Mouse (Mus musculus) forebrain, embryonic 14.5 days (tissue): ENCODE measurements around the gene 4930512M02Rik. TPM values are rescaled to one million over a fixed set of nuclear protein-coding genes. Genes with fewer than 3 reads are reported as not detected.

Source experiments
- ATAC-seq: fragments of 200-750 bp; cut with Nextera tagmentation; 2 replicates; pipeline ENCODE4 v1.8.0; 2017; ENCODE audit warnings: mild to moderate bottlenecking, moderate library complexity
- DNase-seq: peaks from one replicate; pipeline ENCODE4 v3.0.0-alpha.2; 2015; ENCODE audit warnings: low spot score
- H3K27ac ChIP-seq: fragments of 300-500 bp; sonication (generic); 2 replicates; pipeline ENCODE4 v1.5.1; 2014; ENCODE audit warnings: low read depth, mild to moderate bottlenecking, control low read depth, low read length, moderate library complexity
- H3K27me3 ChIP-seq: fragments of 300-500 bp; sonication (generic); replicated peaks from 2 replicates; pipeline ENCODE4 v1.6.1; 2014; ENCODE audit warnings: low read length, control low read depth, mixed read lengths; ENCODE audit not compliant: control insufficient read depth, insufficient read depth
- H3K36me3 ChIP-seq: fragments of 300-500 bp; sonication (generic); 2 replicates; pipeline ENCODE4 v1.6.1; 2014; ENCODE audit warnings: low read length, control low read depth; ENCODE audit not compliant: control insufficient read depth, insufficient read depth
- H3K4me1 ChIP-seq: fragments of 300-500 bp; sonication (generic); 2 replicates; pipeline ENCODE4 v1.6.1; 2014; ENCODE audit warnings: antibody characterized with exemption, low read length, control low read depth; ENCODE audit not compliant: control insufficient read depth, insufficient read depth
- H3K4me2 ChIP-seq: fragments of 300-500 bp; sonication (generic); 2 replicates; pipeline ENCODE4 v1.6.1; 2014; ENCODE audit warnings: mild to moderate bottlenecking, control low read depth, low read length
- H3K4me3 ChIP-seq: fragments of 300-500 bp; sonication (generic); 2 replicates; pipeline ENCODE4 v1.5.1; 2014; ENCODE audit warnings: low read depth, low read length, control low read depth
- H3K9ac ChIP-seq: fragments of 300-500 bp; sonication (generic); 2 replicates; pipeline ENCODE4 v1.6.1; 2014; ENCODE audit warnings: mild to moderate bottlenecking, low read length, control low read depth, moderate library complexity
- H3K9me3 ChIP-seq: fragments of 300-500 bp; sonication (generic); replicated peaks from 2 replicates; pipeline ENCODE4 v1.6.1; 2016; ENCODE audit warnings: low read length, control low read depth, mixed read lengths; ENCODE audit not compliant: control insufficient read depth
- WGBS: fragments of 180-500 bp; shearing (Covaris S2); extraction: QIAGEN DNeasy Blood & Tissue Kit; methylation state at CpG from one replicate; pipeline ENCODE4 v1.1.7; 2014; 5-methylcytosine and 5-hydroxymethylcytosine counted together
- polyA plus RNA-seq: library from polyadenylated mRNA; unstranded; fragments of >200 nt; fragmentation: Nextera tagmentation; extraction: Ambion mirVana; gene quantifications from 2 replicates; pipeline ENCODE4 v1.2.1, GENCODE M21; 2014

The 4930512M02Rik gene
- polyA plus RNA-seq, 1 experiment from 2014 or later: not detected

DNA sequence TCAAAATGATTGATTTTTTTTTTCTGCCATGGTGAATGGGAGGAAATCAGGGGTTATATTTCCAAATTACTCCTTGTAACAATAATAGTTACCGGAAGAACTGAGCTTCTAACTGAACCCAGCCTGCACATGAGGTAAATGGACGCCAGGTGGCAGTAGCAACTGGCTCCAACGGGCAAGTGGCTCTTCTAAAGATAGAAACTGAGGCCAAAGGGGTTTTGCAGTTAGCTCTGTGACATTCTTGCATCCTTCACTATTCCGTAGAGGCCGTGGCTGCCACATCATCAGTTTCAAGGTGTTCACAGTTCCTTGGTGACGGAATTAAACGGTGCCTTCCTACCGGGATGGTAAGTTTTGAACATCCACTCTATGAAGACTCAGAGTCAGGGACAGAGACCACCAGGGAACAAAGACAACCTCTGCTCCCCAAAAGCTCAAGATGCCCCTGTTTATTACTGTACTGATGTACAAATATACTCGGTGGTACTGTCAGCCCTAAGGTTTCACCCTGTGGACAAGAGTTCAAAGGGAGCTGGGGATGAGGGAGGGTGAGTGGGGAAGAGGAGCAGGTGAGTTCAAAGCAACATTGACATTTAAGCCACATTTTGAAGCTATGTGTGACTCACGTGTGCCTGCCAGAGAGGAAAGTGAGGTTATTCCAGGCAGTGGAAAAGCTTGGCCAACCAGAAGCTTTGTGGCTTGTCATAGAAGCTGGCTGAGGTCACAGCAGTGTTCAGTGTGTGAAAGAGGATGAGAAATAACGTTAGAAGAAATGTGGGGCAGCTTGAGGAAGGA lies 70.3 kb downstream of the 4930512M02Rik start:
- Histone ChIP-seq H3K9ac (no peak overlapping the region), H3K4me3 (no peak overlapping the region), H3K9me3 (no peaks in the 10 kb centered on the region), H3K27ac (no peak overlapping the region), H3K36me3 (no peaks in the 10 kb centered on the region), H3K4me2 (no peak overlapping the region), H3K4me1 (no peaks in the 10 kb centered on the region), H3K27me3 (no peaks in the 10 kb centered on the region)
- ATAC-seq (no peak), DNase-seq (peak; percentile 51)
- WGBS: 54% methylated on average over 11 of the region's 11 CpGs

DNA sequence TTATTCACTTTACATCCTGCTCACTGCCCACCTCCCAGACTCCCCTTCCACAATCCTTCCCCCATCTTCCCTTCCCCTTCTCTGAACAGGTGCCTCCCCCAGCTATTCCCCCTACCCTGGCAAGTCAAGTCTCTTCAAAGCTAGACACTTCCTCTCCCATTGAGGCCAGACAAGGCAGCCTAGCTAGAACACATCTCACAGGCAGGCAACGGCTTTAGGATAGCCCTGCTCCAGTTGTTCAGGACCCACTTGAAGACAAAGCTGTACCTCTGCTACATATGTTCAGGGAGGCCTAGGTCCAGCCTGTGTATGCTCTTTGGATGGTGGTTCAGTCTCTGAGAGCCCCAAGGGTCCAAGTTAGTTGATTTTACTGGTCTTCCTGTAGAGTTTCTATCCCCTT lies 71.4 kb downstream of the 4930512M02Rik start:
- Histone ChIP-seq H3K27ac (no peak overlapping the region), H3K9me3 (no peaks in the 10 kb centered on the region), H3K27me3 (no peaks in the 10 kb centered on the region), H3K4me1 (no peaks in the 10 kb centered on the region), H3K4me2 (no peak overlapping the region), H3K4me3 (no peak overlapping the region), H3K9ac (no peak overlapping the region), H3K36me3 (no peaks in the 10 kb centered on the region)
- 89% methylated on average over 1 of the region's 1 CpGs for WGBS
- DNase-seq: no peak
- ATAC-seq: no peak

DNA sequence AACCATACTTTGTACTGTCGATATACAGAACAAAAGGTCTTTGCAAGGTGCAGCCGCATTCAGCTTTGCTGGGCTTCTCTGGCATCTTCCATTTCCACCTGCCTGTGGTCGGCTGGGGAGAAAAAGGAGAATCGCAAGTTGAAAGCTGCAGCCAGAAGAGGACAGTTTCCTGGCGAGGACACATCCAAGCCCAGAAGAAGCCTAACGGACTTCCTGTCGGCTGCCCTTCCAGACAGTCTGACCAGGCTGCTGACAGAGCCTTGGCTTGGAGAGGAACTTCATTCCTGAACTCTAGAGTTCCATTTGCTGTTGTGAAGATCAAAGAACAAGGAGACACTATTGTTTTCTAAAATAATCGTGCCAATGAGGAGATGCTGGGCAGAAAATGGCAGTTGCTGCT lies 72.1 kb downstream of the 4930512M02Rik start:
- no peak overlapping the region for H3K9ac ChIP-seq
- DNase-seq (no peak), ATAC-seq (no peak)
- H3K4me3 ChIP-seq: no peak overlapping the region
- H3K4me1 ChIP-seq: no peaks in the 10 kb centered on the region
- H3K4me2 ChIP-seq: no peak overlapping the region
- H3K27me3 ChIP-seq: no peaks in the 10 kb centered on the region
- WGBS: 82% methylated on average over 8 of the region's 8 CpGs
- H3K36me3 ChIP-seq: no peaks in the 10 kb centered on the region
- no peak overlapping the region for H3K27ac ChIP-seq
- no peaks in the 10 kb centered on the region for H3K9me3 ChIP-seq

DNA sequence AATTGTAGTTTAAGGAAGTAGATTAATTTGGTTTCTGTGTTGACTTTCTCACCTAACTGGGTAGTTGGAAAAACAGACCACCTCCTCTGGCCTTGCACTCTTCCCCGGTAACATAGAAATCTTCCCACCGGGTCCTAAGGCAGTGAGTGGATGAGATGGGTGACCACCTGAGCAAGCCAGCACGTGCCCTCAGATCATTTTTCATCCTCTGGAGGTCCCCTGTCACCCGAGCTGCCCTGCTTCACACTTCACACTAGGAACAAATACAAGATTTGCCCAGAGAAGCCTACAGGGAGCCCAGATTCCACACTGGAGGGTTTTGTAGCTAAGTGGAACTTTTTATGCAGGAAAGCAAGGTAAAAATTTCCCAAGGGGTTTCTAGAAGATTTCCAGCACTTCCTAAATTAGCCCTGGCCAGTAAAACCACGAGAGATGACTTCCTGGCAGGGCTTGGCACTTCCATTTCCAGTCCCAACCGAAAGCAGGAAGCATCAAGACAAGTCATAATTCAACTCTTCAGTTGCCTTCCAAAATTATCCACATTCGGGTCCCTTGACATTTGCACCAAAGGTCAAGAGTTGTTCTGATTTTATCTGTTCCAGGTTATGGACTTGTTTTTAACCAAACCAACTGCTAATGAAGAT lies 79.9 kb downstream of the 4930512M02Rik start:
- no peak for ATAC-seq
- Histone ChIP-seq H3K4me1 (no peaks in the 10 kb centered on the region), H3K27me3 (no peaks in the 10 kb centered on the region), H3K27ac (no peak overlapping the region), H3K9ac (no peak overlapping the region), H3K4me3 (no peak overlapping the region), H3K9me3 (no peaks in the 10 kb centered on the region), H3K36me3 (no peaks in the 10 kb centered on the region), H3K4me2 (no peak overlapping the region)
- no peak for DNase-seq
- WGBS: 79% methylated on average over 7 of the region's 7 CpGs

DNA sequence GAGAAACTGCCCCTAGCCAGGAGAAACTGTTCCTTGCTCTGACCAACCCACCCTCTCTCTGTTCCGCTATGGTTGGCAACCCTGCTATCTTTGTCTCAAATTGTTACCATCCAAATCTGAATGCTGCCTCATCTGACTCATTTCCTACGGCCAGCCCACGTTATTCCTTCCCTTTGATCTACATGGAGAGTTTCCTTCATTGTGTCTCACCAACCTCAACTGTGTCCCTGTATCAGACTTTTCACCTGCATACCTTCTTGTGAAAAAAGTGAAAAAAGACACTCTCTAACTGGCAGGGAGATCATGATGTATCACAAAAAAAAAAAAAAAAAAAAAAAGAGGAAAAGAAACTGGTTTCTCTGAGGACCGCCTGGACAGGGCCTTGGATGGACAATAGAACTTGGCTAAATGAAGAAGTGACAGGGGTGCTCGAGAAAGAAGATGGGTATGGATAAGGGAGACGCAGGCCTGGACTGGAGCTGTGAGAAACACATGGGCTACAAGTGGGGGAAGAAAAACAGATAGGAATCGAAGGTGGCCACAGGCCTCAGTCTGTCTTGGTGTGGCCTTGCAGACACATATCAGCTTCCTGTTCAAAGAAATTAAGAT lies 80.6 kb downstream of the 4930512M02Rik start:
- Histone ChIP-seq H3K27me3 (no peaks in the 10 kb centered on the region), H3K4me2 (no peak overlapping the region), H3K4me1 (no peaks in the 10 kb centered on the region), H3K4me3 (no peak overlapping the region), H3K27ac (no peak overlapping the region), H3K9me3 (no peaks in the 10 kb centered on the region), H3K36me3 (no peaks in the 10 kb centered on the region), H3K9ac (no peak overlapping the region)
- ATAC-seq: no peak
- 90% methylated on average over 7 of the region's 7 CpGs for WGBS
- DNase-seq: no peak

DNA sequence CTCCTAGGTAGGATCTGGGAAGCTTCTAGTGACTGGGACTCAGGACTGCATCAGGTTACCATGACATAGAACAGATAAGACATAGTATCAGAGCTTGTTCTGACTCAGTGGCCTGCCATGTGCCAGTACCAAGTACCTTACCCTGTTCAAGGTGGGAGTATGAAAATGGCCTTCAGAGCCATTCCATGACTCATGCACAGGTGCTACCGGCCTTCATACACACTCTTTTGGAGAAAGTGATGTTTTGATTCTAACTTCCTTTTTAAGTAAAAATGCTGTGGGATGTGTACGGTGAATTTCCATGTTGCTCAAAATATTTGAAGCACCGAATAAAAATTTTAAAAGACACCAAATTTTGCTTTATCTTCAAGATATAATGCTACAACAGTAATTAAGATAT lies 81.7 kb downstream of the 4930512M02Rik start:
- H3K36me3 ChIP-seq: no peaks in the 10 kb centered on the region
- ATAC-seq (no peak), DNase-seq (no peak)
- H3K9ac ChIP-seq: no peak overlapping the region
- no peak overlapping the region for H3K4me2 ChIP-seq
- no peaks in the 10 kb centered on the region for H3K27me3 ChIP-seq
- WGBS: 94% methylated on average over 3 of the region's 3 CpGs
- no peak overlapping the region for H3K27ac ChIP-seq
- H3K4me3 ChIP-seq: no peak overlapping the region
- H3K9me3 ChIP-seq: no peaks in the 10 kb centered on the region
- H3K4me1 ChIP-seq: no peaks in the 10 kb centered on the region

Other genes with a start within 250 kb of the 4930512M02Rik start
- gene Spata48, start 165.7 kb downstream of the 4930512M02Rik start, polyA plus RNA-seq: 1.2 TPM in 1 of 2 replicates, not detected in the other
- 0.55 and 0.56 TPM in 2 replicates for gene Zpbp, start 165.4 kb downstream of the 4930512M02Rik start, polyA plus RNA-seq
- gene Ikzf1, start 57.2 kb upstream of the 4930512M02Rik start, polyA plus RNA-seq: 1.9 and 2.9 TPM in 2 replicates
- gene Fignl1, start 181.1 kb upstream of the 4930512M02Rik start, polyA plus RNA-seq: 38.2 and 40.2 TPM in 2 replicates